Mouse (Mus musculus) T-helper 1 cell (primary cell): ENCODE results near the gene Tedc1.
"Not testable (repeated sequence)": the region's sequence is repeated elsewhere in the genome, so short reads cannot be mapped to it uniquely, and the experiment has no call there.

ENCODE experiments used
- in situ Hi-C: fragments of 300-600 bp; cut with MboI, MseI; formaldehyde crosslinking; loops from one replicate; pipeline ENCODE4 v1.15.1; 2025; ENCODE audit warnings: high pct_unique_total_duplicates

Gene Tedc1

DNA sequence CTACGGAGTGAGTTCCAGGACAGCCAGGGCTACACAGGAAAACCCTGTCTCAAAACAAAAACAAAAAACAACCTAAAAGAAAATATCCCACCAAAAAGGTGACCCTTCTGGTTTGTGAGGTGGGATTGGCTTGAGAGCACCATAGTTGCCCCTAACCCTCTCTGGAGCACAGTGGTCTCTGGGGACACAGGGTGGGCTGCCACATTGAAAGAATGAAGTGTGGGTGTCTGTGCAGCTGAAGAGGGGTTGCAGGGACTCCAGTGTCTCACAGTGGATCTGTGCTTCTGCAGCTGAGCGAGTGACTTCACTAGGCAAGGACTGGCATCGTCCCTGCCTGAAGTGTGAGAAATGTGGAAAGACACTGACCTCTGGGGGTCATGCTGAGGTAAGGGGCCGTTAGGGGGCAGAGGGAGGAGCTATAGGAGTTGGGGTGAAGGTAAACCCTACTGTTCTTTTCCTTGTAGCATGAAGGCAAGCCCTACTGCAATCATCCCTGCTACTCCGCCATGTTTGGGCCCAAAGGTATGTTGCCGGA is 3.2 kb upstream of the Tedc1 start:
- in situ Hi-C loops: no loop called here

DNA sequence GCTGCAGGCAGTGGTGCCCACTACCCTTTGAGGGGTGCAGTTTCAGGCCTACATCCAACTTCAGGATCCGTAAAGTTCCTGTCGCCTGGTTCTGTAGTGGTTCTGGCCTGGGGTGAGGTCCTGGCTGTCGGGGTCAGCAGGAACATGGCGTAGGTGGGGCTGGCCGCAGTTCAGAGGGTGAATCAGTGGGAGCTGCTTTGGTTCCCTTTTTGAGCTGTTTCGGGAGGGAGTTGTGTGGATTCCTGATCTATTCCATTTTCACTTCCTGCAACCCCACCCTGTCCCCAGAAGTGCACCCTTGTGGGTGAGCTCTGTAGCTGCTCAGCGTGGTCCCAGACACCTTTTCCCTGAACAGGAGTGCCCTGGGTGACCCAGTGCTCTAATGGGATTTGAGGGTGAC is 2.2 kb upstream of the Tedc1 start:
- in situ Hi-C loops: no loop called here

DNA sequence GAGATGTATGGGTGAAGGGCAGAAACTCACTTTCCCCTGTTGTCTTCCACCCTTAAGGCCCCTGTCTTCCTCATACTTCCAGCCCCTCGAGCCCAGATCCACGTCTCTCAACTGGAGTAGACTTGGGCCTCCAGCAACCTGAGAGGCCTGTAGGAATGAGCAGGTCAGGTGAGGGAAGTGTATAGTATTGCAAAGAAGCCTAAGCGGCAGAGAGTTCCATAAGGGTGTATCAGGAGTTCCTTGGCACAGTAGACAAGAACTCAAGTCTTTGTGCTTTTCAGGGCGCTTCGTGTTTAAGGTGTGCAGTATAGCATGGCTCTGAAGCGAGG is 1.5 kb upstream of the Tedc1 start:
- in situ Hi-C loops: no loop called here

DNA sequence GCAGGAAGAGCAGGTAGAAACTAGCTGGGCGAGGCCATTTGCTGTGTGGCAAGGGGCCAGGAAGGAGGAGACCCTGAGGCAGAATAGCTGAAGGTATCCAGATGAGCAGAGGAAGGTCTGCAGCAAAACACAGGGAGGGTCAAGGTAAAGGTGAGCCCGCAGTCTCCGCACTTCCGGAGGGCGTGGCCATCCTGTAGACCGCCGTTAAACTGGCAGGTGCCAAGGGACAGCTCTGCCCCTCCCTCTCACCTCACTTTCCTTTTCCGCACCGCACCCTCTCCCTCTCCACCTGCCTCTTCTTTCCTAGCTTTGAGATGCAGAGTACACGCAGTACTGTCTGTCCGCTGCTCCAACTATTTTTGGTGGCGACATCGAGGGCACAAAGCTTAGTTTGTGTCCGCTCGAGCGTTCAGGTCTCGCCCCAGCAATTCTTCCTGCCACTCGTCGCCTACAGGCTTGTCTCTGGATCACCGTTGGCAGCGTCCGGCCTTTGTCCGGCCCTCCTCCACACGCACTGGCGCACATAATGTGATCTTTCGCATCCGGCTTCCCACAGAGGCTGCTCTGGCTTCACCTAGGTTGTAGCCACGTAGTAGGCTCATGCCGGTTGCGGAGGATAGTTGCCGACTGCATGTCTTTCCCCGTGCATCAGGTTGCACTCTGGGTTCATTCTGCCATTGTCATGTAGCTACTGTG is 997 bp upstream of the Tedc1 start:
- in situ Hi-C loops: no loop called here

DNA sequence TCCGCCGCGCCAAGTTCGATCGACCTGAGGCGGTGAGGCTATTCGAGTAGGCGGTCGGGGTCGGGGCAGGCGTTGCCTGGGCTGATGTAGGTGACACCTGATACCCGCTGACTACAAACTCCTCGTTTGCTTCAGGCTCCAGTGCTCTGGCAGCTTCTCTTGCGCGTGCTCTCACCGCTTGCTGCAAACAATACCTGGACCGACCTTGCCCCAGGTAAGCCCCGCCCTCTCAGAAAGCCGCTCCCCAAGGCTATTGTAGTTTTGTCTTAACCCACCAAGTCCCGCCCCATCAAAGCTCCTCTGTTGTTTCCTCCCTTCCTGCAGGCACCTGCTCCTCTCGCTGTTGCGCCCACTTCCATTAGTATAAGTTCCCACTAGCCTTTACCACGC is 314 bp downstream of the Tedc1 start:
- in situ Hi-C loops: no loop called here

DNA sequence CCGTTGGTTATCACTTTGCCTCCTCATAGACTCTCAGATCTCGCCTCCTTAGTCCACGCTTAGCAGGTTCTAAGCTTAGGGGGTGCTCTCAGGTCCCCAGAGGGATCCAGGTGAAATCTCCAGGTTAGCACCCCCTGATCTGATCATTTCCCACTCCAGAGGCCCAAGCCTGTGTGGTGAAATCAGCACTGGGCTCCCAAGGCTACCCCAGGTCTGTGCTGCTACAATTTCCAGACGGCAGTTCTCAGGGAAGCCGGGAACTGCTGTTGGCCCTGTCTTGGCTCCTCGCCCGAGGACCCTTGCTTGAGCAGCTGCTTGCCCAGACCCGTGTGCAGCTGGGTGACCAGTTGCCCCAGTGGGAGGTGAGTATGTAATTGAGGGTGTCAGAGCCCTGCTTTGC is 781 bp downstream of the Tedc1 start:
- in situ Hi-C loops: no loop called here

DNA sequence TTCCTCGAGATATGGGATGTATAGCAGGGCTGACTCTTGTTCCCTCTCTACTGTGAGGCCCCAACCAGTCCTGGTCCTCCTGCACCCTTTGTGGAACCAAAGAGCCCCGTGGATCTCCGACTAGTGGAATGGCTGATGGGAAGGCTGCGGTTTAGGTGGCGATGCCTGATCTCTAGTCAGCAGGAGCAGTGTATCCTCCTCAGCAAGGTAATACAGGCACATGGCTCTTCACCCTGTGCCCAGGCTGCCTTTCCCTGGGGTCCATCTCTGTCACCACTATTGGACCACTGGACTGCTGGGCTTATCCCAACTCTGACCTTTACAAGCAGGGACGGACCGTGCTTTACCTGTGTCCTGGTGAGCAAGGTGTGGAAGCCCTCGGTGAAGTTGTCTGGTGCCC is 1.3 kb downstream of the Tedc1 start:
- in situ Hi-C loops: no loop called here

DNA sequence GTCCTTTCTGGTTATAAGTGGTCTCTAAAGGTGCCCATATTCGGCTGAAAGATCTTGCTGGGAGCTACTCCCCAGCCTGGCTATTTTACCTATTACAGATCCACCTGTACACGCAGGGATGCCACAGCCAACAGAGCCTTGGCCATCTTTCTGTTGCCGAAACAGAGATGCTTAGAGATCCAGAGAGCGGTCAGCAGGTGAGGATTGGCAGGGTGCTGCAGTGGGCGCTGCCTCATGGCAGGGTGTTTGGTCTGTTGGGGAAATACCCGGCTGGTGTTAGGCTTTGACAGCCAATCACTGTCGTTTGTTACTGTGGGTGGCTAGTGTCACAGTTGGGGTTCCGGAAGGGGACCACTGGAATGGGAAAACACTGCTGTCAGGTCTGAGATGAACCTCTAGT is 1.8 kb downstream of the Tedc1 start:
- in situ Hi-C loops: no loop called here

DNA sequence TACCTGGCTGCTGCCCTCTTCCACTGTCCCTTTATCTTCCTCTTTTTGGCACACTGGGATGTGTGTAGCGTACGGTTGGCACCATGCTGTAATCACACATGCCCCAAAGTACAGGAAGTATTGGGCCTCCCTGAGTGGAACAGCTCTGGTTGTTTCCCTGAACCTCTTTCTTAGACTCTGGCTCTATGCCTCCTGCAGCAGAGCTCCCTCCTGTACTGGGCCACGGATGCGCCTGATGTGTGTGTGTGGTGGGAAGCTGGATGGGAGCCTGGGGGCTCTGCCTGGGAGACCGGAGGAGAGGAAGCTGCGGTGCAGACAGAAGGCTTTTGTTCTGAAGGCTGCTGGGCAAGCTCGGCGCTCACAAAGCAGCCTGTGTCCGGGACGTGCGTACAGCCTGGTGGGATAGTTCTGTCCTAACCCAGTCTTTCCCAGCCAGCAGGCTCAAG is 7.4 kb downstream of the Tedc1 start:
- in situ Hi-C loops: no loop called here

DNA sequence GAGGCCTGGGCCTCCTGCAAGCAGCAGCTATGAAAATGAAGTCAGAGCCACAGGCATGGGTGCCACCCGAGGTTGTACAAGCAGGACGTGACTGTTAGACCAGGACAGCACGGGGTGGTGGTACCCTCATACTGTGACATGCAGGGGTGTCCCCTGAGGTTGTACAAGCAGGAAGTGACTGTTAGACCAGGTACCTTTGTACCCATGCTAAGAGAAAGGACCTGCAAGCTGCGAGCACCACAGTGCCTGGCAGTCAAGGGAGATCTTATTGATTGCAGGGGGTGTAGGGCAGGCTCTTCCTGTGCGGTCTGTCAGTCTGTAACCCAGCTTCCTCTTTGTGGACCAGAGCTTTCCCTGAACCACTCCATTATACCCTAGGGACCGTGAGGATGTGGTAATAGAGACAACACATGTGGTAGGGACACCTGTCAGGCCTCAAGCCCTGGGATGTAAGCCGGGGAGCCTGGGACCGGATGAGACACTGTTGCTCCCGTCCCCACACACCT is 11.9 kb downstream of the Tedc1 start:
- in situ Hi-C loops: no loop called here

DNA sequence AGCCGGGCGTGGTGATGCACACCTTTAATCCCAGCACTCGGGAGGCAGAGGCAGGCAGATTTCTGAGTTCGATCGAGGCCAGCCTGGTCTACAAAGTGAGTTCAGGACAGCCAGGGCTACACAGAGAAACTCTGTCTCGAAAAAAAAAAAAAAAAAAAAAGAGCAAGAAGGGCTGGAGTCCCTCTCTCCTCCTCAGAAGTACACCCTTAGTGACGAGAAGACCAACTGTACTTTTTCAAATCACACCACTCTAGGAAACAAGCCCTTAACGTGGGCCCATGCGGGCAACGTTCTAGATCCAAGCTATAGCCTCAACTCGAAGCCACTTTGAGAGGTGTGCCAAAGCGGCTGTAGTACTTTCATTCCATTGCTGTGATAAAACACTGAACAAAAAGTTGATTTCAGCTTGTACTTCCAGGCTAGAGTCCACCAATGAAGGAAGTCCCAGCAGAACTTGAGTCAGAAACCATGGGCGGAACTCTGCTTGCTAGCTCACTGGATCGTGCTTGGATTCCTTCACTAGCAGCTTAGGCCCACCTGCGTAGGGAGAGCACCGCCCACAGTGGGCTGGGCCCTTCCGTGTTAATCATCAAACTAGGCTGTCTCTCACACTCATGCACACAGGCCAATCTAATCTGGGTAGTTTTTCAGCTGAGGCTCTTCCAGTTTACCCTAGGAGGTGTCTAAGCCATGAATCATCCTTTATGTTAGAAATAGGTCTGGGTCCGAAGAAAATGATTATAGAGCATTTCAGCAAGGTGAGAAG is 20.9 kb downstream of the Tedc1 start:
- in situ Hi-C loops: no loop called here

DNA sequence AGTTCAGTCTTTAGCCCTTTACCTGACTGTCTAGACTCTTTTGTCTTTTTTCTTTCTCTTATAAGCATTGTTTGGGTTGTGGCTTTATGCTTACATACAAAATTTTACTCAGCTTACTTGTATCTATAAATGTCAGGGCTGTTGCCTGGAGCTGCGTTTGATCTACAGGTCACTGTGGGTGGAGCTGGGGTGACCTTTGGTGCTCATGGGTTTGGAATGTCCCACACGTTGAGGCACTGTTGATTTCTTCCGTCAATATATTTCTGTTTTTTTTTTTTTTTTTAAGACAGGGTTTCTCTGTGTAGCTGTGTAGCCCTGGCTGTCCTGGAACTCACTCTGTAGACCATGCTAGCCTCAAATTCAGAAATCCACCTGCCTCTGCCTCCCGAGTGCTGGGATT is 24.8 kb downstream of the Tedc1 start:
- in situ Hi-C loops: no loop called here

DNA sequence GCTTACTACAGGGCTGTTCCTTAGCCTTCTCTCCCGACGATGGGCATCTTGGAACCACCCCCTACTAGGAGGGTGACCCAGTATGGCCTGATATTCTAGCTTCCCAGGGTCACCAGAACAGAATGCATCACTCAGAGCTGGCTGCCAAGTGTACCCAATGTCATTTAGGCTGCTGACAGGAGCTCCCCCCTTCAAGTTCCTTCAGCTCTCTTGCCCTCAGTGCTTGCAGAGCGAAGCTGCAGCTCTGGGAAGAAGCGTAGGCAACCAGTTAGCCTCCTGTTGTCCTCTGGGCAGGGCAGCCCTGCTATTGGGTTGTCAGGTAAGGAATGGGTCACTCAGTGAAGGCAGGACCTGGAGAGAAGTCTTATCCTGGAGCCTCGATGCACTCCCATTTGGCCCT is 28.7 kb downstream of the Tedc1 start:
- in situ Hi-C loops: no loop called here

DNA sequence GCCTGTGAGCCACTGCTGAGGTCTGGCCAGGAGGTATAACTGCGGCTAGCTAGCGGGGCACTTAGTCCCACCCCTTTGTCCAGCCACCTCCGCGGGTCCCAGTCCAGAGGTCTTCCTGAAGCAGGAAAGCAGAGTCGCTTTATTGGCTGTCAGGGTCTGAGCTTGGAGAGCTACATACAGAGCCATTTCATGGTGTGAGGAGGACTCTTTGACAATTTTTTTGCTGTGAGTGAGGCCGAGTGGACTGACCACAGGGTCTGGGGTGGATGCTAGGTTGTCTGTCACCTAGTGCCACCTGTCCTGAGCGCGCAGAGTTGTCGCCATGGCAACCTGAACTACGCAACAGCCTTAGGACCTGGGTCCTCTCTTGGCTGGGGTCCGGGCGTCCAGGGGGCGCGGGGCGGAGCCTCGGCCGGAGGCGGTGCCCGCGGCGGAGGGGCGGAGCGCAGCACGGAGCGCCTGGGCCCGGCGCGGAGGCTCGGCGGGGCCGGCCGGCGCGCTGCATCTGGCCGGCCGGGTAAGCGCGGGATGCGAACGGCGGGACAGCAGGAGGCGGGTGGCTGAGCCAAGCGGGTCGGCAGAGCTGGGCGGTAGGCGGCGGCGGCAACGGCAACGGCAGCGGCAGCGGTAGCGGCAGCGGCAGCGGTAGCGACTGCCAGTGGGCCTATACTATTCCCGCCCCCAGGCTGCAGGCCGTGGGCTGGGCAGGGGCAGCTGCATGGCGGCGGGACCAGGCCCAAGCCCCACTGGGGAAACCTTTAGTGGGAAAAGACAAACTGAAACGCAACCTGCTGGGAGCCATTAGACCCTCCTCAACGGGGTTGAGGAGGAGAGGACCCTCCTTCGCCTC is 29.4 kb downstream of the Tedc1 start, which contains the start of gene Tmem121:
Gene Tmem121, plus strand, starts transcription at position 489 of the 850 bp plus-strand sequence.
- in situ Hi-C loops: no loop called here

DNA sequence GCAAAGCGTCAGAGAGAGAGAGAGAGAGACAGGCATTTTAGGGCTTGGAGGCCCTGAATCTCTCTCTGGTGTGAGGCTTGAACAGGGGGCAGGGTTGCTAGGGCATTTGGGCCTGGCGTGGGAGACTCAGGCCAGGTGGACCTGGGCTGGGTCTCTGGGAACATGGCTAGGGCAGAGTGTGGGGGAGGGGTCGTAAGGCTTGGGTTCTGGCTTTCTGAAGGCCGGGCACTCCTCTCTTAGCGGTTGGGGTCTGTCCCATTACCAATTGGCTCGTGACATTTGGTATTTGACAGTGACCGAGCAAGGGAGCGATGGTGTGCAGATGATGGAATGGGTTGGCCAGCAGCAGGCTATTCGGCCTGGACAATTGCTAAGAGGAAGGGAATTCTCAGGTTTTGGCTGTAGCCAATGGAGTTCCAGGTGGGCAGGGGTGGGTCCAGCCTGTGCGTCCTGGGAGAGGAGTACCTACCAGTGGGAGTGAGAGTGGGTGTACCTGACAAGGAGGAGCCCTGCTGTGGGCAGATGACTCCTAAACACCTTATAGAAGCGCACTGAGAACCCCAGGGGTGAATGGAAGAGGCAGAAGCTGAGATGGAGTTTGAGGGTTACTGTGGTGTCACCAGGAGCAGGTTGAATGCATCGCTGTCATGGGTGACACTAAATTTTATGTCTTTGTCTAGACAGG is 30.2 kb downstream of the Tedc1 start:
- in situ Hi-C loops: no loop called here

DNA sequence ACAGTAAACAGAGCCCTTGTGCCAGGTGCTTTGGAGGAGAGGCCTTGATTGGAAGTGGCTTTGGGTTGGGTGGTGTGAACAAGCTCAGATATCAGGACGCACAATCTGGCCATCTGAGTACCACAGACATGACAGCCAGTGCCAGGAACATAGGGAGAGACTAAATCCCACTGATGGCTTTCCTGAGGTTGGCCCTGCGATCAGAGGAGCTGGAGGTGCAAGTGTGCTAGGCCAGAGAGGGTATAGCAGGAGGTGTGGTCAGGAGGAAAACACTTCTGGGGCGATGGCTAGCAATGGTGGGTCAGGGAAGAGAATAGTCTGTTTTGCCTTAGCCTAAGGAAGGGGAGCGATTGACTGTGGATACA is 30.8 kb downstream of the Tedc1 start:
- in situ Hi-C loops: no loop called here

DNA sequence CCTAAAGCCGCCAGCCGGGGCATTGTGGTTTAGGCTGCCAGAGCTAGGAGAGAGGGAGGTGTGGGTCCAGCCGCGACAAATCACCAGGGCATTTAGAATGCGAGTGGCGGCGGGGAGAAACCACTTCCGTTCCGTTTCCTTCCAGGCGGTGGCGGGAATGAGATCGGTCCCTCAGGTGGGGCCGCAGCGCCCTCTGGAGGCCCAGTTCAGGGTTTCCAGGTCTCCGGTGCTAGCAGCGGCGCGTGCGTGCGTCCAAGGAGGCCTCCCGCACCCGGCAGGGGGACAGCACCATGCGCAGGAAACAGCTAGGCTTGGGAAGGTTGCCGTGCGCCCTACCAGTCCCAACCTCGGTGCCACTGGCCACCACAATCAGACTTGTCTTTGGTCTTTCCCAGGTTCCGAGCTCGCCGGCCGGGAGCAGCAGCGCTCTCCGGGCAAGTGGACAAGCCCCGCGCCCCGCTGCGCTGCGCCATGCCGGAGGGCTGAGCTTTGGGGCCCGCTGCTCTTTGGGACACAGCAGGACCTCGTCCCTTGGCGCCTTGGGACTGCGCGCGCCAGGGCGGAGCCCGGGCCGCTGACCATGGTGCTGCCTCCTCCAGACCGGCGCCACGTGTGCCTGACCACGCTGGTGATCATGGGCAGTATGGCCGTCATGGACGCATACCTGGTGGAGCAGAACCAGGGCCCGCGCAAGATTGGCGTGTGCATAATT is 31.5 kb downstream of the Tedc1 start:
- in situ Hi-C loops: no loop called here

DNA sequence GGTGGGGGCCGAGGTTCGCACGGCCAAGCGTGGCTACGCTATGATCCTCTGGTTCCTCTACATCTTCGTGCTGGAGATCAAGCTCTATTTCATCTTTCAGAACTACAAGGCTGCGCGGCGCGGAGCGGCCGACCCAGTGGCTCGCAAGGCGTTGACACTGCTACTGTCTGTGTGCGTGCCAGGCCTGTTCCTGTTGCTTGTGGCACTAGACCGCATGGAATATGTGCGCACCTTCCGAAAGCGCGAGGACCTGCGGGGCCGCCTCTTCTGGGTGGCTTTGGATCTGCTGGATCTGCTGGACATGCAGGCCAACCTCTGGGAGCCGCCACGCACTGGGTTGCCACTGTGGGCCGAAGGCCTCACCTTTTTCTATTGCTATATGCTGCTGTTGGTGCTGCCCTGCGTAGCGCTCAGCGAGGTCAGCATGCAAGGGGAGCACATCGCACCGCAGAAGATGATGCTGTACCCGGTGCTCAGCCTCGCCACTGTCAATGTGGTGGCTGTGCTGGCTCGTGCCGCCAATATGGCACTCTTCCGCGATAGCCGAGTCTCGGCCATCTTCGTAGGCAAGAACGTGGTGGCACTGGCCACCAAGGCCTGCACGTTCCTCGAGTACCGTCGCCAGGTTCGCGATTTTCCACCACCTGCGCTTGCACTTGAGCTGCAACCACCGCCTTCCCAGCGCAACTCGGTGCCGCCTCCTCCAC is 32.3 kb downstream of the Tedc1 start:
- in situ Hi-C loops: no loop called here

DNA sequence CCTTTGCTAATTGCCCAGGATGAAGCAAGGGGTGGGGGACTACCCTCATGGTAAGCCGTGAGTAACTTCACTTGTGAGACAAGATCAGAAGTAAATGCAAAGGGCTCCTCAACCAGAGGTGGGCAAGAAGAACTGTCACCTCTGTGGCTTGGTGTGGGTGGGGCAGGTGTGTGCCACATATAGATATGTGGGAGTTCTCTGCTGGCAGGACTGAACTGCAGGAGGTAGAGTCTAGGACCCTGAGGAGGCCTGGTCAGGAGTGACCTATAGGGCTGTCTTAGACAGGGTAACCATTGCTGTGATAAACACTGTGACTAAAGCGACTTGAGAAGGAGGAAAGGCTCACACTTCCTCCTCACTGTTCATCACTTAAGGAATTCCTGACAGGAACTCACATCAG is 37.2 kb downstream of the Tedc1 start:
- in situ Hi-C loops: no loop called here

DNA sequence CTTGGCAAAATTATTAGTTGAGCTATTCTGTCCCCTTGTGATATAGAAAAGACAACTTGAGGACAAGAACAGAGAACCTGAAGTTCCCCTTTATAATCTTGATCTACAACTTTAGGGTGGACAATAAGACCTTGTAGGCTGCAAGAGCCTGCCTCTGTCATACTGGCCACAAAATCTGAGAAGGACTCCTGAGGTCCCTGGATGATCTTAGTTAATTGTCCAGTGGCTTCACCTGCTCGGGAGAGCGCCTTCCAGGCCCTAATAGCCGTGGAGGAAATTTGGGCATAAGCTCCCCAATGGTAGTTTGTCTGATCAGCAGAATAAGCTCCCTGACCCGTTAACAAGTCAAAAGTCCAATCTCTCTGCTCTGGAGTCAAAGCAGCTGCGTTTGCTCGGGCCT is 42.9 kb downstream of the Tedc1 start:
- in situ Hi-C loops: not testable (repeated sequence)
